15 mouse cellular contexts compared by ENCODE assay signal in the genomic region with DNA sequence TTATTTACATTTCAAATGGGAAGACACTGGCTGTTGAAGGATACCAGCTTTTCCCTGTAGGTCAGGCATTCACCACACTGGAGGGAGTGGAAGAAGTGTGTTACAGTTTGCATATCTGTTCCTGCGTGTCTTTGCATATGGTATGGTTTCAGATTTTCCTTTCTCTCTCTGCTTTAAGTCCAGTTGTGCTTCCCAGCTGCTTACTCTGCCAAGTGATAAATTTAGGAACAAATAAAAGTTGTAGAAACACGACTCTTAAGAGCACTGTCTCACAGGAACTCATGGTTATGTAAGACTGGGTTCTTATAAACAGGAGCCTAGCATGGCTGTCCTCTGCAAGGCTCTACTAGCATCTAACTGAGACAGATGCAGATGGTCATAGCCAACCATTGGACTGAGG.
"Had no signal": no experiment of that assay in that cellular context is flagged by ENCODE, and none has a peak within 500 bp of the region (broad histone marks: within the 10 kb centered on the region; RNA-seq: fewer than 3 reads in every experiment).

No protein-coding gene starts in this region.

- H3K4me3 ChIP-seq: intestine, embryonic 15.5 days; kidney, embryonic 15.5 days; liver, embryonic 13.5 days; midbrain, embryonic 12.5 days; midbrain, embryonic 15.5 days had no signal

- H3K4me1 ChIP-seq: intestine, embryonic 15.5 days; kidney, embryonic 15.5 days; liver, embryonic 13.5 days; midbrain, embryonic 12.5 days; midbrain, embryonic 15.5 days had no signal

- ATAC-seq: intestine, embryonic 15.5 days; midbrain, embryonic 15.5 days had no signal

- DNase-seq: kidney, adult 11 months; kidney, adult 8-10 months; kidney, postnatal 10 days; kidney, postnatal 36 days; layer of hippocampus, adult 9-11 months; liver, embryonic 13.5 days; lung, adult 2 months; lung, postnatal 14 days; lung, postnatal 4 days; thymus, postnatal 36 days had no signal

- H3K27ac ChIP-seq: intestine, embryonic 15.5 days; kidney, embryonic 15.5 days; liver, embryonic 13.5 days; midbrain, embryonic 12.5 days; midbrain, embryonic 15.5 days; stomach, postnatal 0 days had no signal
